Mouse (Mus musculus) common myeloid progenitor, adult 5-6 weeks (primary cell): ENCODE measurements around the gene Zfp446. TPM values are rescaled to one million over a fixed set of nuclear protein-coding genes. Genes with fewer than 3 reads are reported as not detected.

ENCODE experiments used
- ATAC-seq: replicated peaks from 2 replicates; pipeline ENCODE4 v1.8.0; 2016; ENCODE audit warnings: low read depth, mild to moderate bottlenecking, moderate TSS enrichment, inconsistent platforms; ENCODE audit not compliant: poor library complexity, severe bottlenecking
- total RNA-seq: library from RNA; stranded (forward); fragments of 200-1000, 187-1606 nt; gene quantifications from 2 replicates; pipeline ENCODE4 v1.2.3, GENCODE M21; 2017

Zfp446 gene
- total RNA-seq, 1 experiment from 2014 or later = 3.7 TPM

GRCm38 (mm10) chr7:12985724-12986123 is 8.1 kb downstream of the Zfp446 start:
- no peak for ATAC-seq

GRCm38 (mm10) chr7:12986906-12987305 is 9.3 kb downstream of the Zfp446 start:
- no peak for ATAC-seq

DNA sequence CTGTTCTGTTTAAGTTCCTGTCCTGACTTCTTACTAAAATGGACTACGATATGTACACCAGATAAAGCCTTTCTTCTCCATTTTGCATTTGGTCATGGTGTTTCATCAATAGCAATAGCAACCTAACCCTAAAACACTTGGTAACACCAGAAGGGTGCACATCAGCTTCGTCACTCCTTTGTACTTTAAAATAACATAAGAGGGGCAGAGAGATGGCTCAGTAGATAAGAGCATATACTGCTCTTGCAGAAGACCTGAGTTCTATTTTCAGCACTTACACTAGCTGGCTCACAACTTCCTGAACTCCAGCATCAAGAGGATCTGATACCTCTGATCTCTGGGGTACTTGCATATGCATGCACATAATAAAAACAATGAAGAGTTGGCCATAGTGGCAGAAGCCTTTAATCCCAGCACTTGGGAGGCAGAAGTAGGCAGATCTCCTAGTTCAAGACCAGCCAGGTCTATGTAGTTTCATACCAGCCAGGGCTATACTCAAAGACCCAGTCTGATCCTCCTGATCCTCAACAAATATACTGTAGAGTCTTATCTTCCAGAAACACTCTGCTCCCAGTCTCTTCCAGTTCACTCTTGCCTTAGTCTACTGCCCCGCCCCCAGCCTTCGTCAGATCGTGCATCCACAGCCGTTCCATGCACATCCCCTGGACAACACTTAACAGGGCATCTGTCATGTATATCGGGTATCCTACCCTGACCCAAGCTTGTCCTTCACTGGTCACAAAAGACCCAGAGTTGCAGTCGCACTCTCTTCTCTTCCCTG is 10.0 kb downstream of the Zfp446 start:
- ATAC-seq = 0 out of 2 replicates have a peak, but pooled peaks have one; percentile 12

- peak; percentile 79 for ATAC-seq
Measured at GRCm38 (mm10) chr7:12992222-12992621, 14.6 kb downstream of the Zfp446 start.

- no peak for ATAC-seq
Measured at GRCm38 (mm10) chr7:12993148-12993547, 15.5 kb downstream of the Zfp446 start.

- no peak for ATAC-seq
Measured at GRCm38 (mm10) chr7:12995862-12996261, 18.2 kb downstream of the Zfp446 start.

GRCm38 (mm10) chr7:12997230-12997629 is 19.6 kb downstream of the Zfp446 start:
- ATAC-seq = no peak

DNA sequence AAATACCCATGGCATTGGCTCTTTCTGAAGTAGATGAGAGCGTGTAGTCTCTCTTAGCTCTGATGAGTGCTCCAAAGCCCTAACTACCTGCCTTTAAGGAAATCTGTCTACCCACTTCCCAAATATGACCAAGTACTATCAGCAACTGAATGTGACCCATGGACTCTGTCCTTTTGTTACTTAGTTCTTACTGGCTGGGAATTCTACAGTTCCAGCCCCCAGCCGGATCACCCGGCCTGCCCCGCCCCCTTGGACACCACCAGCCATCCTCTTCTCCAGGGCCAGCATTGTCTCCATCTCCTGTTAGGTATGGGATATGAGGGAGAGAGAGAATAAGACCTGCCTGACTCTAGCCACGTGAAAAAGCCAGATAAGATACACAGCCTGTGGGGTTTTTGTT is 20.4 kb downstream of the Zfp446 start, which contains the start of gene Slc27a5:
TSS of gene Slc27a5 (minus strand) at position 140 of the 400 bp plus-strand sequence.
- ATAC-seq = no peak

- ATAC-seq = no peak
Measured at GRCm38 (mm10) chr7:12998851-12999250, 21.2 kb downstream of the Zfp446 start, which contains the start of gene Trim28. Gene Trim28 (plus strand): TSS chr7:12999114.

GRCm38 (mm10) chr7:13001584-13001983 is 23.9 kb downstream of the Zfp446 start:
- no peak for ATAC-seq

- no peak for ATAC-seq
Measured at GRCm38 (mm10) chr7:13003380-13003779, 25.7 kb downstream of the Zfp446 start.

DNA sequence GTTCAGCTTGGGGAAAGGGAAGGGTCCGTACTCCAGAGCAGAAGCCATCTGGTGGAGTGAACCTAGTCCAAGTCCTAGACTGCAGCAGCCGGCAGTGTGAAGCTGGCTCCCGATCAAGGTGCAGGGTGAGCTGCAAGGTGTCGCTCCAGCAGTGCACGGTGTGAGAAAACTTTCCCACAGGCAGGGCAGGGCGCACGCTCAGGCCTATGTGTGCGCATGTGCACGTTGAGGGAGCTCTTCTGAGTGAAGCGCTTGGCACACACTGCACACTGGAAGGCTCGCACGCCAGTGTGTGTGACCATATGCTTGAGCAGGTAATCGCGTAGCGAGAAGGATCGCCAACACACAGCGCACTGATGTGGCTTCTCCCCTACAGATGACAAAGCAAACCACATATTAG is 28.4 kb downstream of the Zfp446 start:
- no peak for ATAC-seq

GRCm38 (mm10) chr7:13006531-13006930 is 28.9 kb downstream of the Zfp446 start:
- ATAC-seq = no peak

GRCm38 (mm10) chr7:13007341-13008092 is 29.9 kb downstream of the Zfp446 start:
- no peak for ATAC-seq

GRCm38 (mm10) chr7:13009143-13010004 is 31.7 kb downstream of the Zfp446 start:
- peak; percentile 90 for ATAC-seq

- ATAC-seq = no peak
Measured at GRCm38 (mm10) chr7:13010005-13010908, 32.6 kb downstream of the Zfp446 start, which contains the start of gene Zbtb45. Gene Zbtb45 (minus strand): TSS chr7:13010034.

DNA sequence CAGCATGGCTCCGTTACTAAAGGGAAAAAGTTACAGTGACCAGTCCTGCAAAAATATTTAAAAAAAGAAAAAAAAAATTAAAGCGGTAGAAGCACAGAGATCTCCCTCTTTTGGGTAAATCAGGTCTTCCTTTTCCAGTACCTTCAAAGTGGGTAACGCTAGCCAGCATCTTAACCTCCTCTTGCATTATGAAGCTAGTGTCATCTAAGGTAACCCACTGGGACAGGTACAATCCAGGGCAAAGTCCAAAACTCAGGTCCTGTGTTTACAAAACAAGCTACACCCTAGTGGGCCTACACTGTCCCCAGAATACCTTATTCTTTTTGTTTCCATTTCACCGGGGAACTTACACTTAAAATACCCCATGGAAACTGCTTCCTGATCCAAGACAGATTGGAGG is 36.0 kb downstream of the Zfp446 start:
- no peak for ATAC-seq

DNA sequence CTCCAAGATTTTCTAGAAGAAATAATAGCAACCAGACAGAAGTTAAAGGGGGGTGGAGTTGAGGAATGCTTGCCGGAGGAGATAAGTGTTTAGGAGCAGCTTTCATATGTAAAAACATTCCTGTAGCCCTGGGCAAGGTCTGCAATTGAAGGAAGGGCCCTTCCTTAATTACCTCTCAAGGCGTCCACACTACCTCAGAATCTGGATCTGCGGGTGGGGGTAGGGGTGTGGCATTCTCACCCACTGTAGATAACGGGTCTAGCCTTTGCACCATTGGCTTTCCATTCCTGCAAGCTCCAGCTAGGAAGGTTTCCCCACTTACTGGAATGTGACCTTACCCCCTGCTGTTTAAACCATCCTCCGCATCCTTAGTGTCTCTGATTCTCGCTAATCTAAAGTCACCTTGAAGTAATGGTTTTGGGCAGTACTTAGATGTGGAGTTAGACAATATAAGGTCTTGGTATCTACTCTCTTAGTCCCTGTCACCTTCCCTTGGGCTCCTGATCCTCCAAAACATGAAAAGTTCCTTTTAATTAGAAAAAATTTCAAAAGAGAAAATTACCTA is 36.7 kb downstream of the Zfp446 start:
- no peak for ATAC-seq

DNA sequence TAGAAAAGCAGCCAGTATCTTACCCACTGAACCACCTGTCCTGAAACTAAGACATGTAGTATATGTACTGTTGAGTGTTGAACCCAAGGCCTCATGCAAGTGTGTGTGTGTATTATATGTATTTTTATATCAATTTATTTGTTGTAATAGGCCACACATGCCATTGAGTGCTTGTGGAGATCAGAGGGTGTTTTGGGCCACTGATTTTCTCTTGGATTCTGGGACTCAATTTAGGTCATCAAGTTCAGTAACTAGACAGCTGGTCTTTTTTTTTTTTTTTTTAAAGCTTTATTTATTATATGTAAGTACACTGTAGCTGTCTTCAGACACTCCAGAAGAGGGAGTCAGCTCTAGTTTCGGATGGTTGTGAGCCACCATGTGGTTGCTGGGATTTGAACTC is 37.6 kb downstream of the Zfp446 start:
- no peak for ATAC-seq
